Mouse (Mus musculus) forebrain, embryonic 10.5 days (tissue): Measurements from ENCODE around the gene Slc9a3r2. TPM values are rescaled to one million over a fixed set of nuclear protein-coding genes. Genes with fewer than 3 reads are reported as not detected.
"Not testable (repeated sequence)": the region's sequence is repeated elsewhere in the genome, so short reads cannot be mapped to it uniquely, and the experiment has no call there.

Experiments used
- DNase-seq: peaks from one replicate; pipeline ENCODE4 v3.0.0-alpha.2; 2017; ENCODE audit warnings: low spot score; ENCODE audit errors: extremely low spot score
- H3K27ac ChIP-seq: fragments of 300-500 bp; sonication (generic); 2 replicates; pipeline ENCODE4 v1.5.1; 2016; ENCODE audit warnings: mild to moderate bottlenecking
- H3K27me3 ChIP-seq: fragments of 300-500 bp; sonication (generic); 2 replicates; pipeline ENCODE4 v1.6.1; 2016; ENCODE audit warnings: mild to moderate bottlenecking; ENCODE audit not compliant: poor library complexity, severe bottlenecking
- H3K36me3 ChIP-seq: fragments of 300-500 bp; sonication (generic); replicated peaks from 2 replicates; pipeline ENCODE4 v1.6.1; 2016; ENCODE audit warnings: mild to moderate bottlenecking, moderate library complexity
- H3K4me1 ChIP-seq: fragments of 300-500 bp; sonication (generic); 2 replicates; pipeline ENCODE4 v1.6.1; 2016
- H3K4me3 ChIP-seq: fragments of 300-500 bp; sonication (generic); 2 replicates; pipeline ENCODE4 v1.5.1; 2016; ENCODE audit warnings: mild to moderate bottlenecking, moderate library complexity
- H3K9me3 ChIP-seq: fragments of 300-500 bp; sonication (generic); 2 replicates; pipeline ENCODE4 v1.6.1; 2016; ENCODE audit warnings: mild to moderate bottlenecking, moderate library complexity
- WGBS: fragments of 180-500 bp; shearing (Covaris S2); methylation state at CpG from one replicate; pipeline ENCODE4 v1.1.7; 2016; 5-methylcytosine and 5-hydroxymethylcytosine counted together
- polyA plus RNA-seq: library from polyadenylated mRNA; unstranded; fragments of >200 nt; fragmentation: Nextera tagmentation; extraction: Ambion mirVana; gene quantifications from 2 replicates; pipeline ENCODE4 v1.2.1, GENCODE M21; 2016

The Slc9a3r2 gene
- polyA plus RNA-seq, 1 experiment from 2014 or later = 27.1 TPM

- 92% methylated on average over 24 of the region's 24 CpGs for WGBS
- no peak for DNase-seq
- Histone ChIP-seq H3K4me1 (peaks cover 9% of the 10 kb centered on the region), H3K27me3 (no peaks in the 10 kb centered on the region), H3K4me3 (no peak overlapping the region), H3K27ac (no peak overlapping the region), H3K9me3 (no peaks in the 10 kb centered on the region), H3K36me3 (peaks cover 75% of the 10 kb centered on the region)
These were observed 27.5 kb upstream of the Slc9a3r2 start for GRCm38 (mm10) chr17:24677500-24678080.

GRCm38 (mm10) chr17:24676877-24677276 is 26.8 kb upstream of the Slc9a3r2 start:
- H3K27me3 ChIP-seq = no peaks in the 10 kb centered on the region
- H3K9me3 ChIP-seq = no peaks in the 10 kb centered on the region
- no peak overlapping the region for H3K4me3 ChIP-seq
- peaks cover 70% of the 10 kb centered on the region for H3K36me3 ChIP-seq
- DNase-seq = no peak
- 96% methylated on average over 5 of the region's 5 CpGs for WGBS
- H3K4me1 ChIP-seq = peaks cover 16% of the 10 kb centered on the region
- no peak overlapping the region for H3K27ac ChIP-seq

- peak; percentile 63 for DNase-seq
- H3K4me1 ChIP-seq = peaks cover 23% of the 10 kb centered on the region
- WGBS = 61% methylated on average over 2 of the region's 2 CpGs
- H3K27ac ChIP-seq = no peak overlapping the region
- H3K9me3 ChIP-seq = no peaks in the 10 kb centered on the region
- no peaks in the 10 kb centered on the region for H3K27me3 ChIP-seq
- H3K36me3 ChIP-seq = peaks cover 63% of the 10 kb centered on the region
- H3K4me3 ChIP-seq = no peak overlapping the region
These were observed 26.1 kb upstream of the Slc9a3r2 start for GRCm38 (mm10) chr17:24676187-24676586.

- Histone ChIP-seq H3K9me3 (no peaks in the 10 kb centered on the region), H3K27ac (no peak overlapping the region), H3K27me3 (no peaks in the 10 kb centered on the region), H3K36me3 (peaks cover 44% of the 10 kb centered on the region), H3K4me3 (no peak overlapping the region), H3K4me1 (peaks cover 35% of the 10 kb centered on the region)
- WGBS = 93% methylated on average over 7 of the region's 7 CpGs
- DNase-seq = no peak
These were observed 24.1 kb upstream of the Slc9a3r2 start for GRCm38 (mm10) chr17:24674277-24674676.

GRCm38 (mm10) chr17:24672141-24672540 is 22.0 kb upstream of the Slc9a3r2 start:
- Histone ChIP-seq H3K27me3 (no peaks in the 10 kb centered on the region), H3K9me3 (no peaks in the 10 kb centered on the region), H3K4me1 (peaks cover 44% of the 10 kb centered on the region), H3K4me3 (peak overlapping the region; percentile 32; the same call in 1 of the 2 replicates), H3K27ac (no peak overlapping the region), H3K36me3 (peaks cover 22% of the 10 kb centered on the region)
- WGBS = 34% methylated on average over 5 of the region's 5 CpGs
- no peak for DNase-seq

- Histone ChIP-seq H3K9me3 (no peaks in the 10 kb centered on the region), H3K4me3 (peak overlapping the region; percentile 100), H3K36me3 (peaks cover 14% of the 10 kb centered on the region), H3K4me1 (peaks cover 44% of the 10 kb centered on the region), H3K27ac (no peak overlapping the region), H3K27me3 (no peaks in the 10 kb centered on the region)
- no peak for DNase-seq
- WGBS = 73% methylated on average over 5 of the region's 5 CpGs
These were observed 21.2 kb upstream of the Slc9a3r2 start for GRCm38 (mm10) chr17:24671346-24671745.

GRCm38 (mm10) chr17:24670246-24670844 is 20.2 kb upstream of the Slc9a3r2 start:
- Histone ChIP-seq H3K9me3 (no peaks in the 10 kb centered on the region), H3K4me1 (peaks cover 44% of the 10 kb centered on the region), H3K36me3 (peaks cover 13% of the 10 kb centered on the region), H3K27ac (peak overlapping the region; percentile 96), H3K4me3 (peak overlapping the region; percentile 100), H3K27me3 (no peaks in the 10 kb centered on the region)
- WGBS = 16% methylated on average over 8 of the region's 8 CpGs
- no peak for DNase-seq

GRCm38 (mm10) chr17:24669545-24670245 is 19.6 kb upstream of the Slc9a3r2 start, which contains the start of gene Zfp598:
TSS of gene Zfp598 (plus strand) at chr17:24669687.
- Histone ChIP-seq H3K9me3 (no peaks in the 10 kb centered on the region), H3K27ac (peak within 1 kb of the TSS; percentile 96), H3K27me3 (no peaks in the 10 kb centered on the region), H3K36me3 (peaks cover 13% of the 10 kb centered on the region), H3K4me3 (peak within 1 kb of the TSS; percentile 100), H3K4me1 (peaks cover 44% of the 10 kb centered on the region)
- peak; percentile 93 for DNase-seq
- under 1% methylated on average over 80 of the region's 80 CpGs for WGBS

GRCm38 (mm10) chr17:24669214-24669544 is 19.1 kb upstream of the Slc9a3r2 start:
- peaks cover 44% of the 10 kb centered on the region for H3K4me1 ChIP-seq
- H3K36me3 ChIP-seq = peaks cover 13% of the 10 kb centered on the region
- peak overlapping the region; percentile 100 for H3K4me3 ChIP-seq
- H3K9me3 ChIP-seq, H3K27me3 ChIP-seq, DNase-seq: not testable (repeated sequence)
- 12% methylated on average over 15 of the region's 15 CpGs for WGBS
- peak overlapping the region; percentile 96 for H3K27ac ChIP-seq

GRCm38 (mm10) chr17:24667416-24667815 is 17.3 kb upstream of the Slc9a3r2 start:
- H3K36me3 ChIP-seq = peaks cover 2% of the 10 kb centered on the region; the same call in 1 of the 2 replicates
- no peak overlapping the region for H3K4me3 ChIP-seq
- 36% methylated on average over 6 of the region's 6 CpGs for whole genome bisulfite sequencing
- DNase-seq = no peak
- no peaks in the 10 kb centered on the region for H3K9me3 ChIP-seq
- peaks cover 33% of the 10 kb centered on the region for H3K4me1 ChIP-seq
- H3K27me3 ChIP-seq = no peaks in the 10 kb centered on the region
- no peak overlapping the region for H3K27ac ChIP-seq

GRCm38 (mm10) chr17:24667011-24667410 is 16.9 kb upstream of the Slc9a3r2 start:
- DNase-seq, H3K27me3 ChIP-seq, H3K4me3 ChIP-seq, H3K9me3 ChIP-seq, H3K36me3 ChIP-seq, H3K27ac ChIP-seq: not testable (repeated sequence)
- H3K4me1 ChIP-seq = peaks cover 29% of the 10 kb centered on the region
- WGBS = 72% methylated on average over 7 of the region's 7 CpGs

GRCm38 (mm10) chr17:24658017-24658758 is 8.1 kb upstream of the Slc9a3r2 start, which contains the start of gene Npw:
TSS of gene Npw (minus strand) at chr17:24658457.
- Histone ChIP-seq H3K4me1 (peaks cover 23% of the 10 kb centered on the region), H3K36me3 (no peaks in the 10 kb centered on the region), H3K27ac (peak within 1 kb of the TSS; percentile 57; the same call in 1 of the 2 replicates), H3K9me3 (no peaks in the 10 kb centered on the region), H3K27me3 (peaks cover 70% of the 10 kb centered on the region), H3K4me3 (peak within 1 kb of the TSS; percentile 58)
- 1% methylated on average over 47 of the region's 47 CpGs for WGBS
- DNase-seq = peak; percentile 38
